Mouse (Mus musculus): Measurements from ENCODE around the gene Kbtbd3.

- TF ChIP-seq ZC3H11A (IDR thresholded peaks at IDR 0.05; ENCODE audit: borderline replicate concordance, low read depth, low read length) (no peak), CHD2 (IDR thresholded peaks at IDR 0.05; ENCODE audit: low read depth, low read length) (no peak), MAFK (IDR thresholded peaks at IDR 0.05; ENCODE audit: insufficient read depth, low read depth, low read length) (no peak), HCFC1 (IDR thresholded peaks at IDR 0.05; ENCODE audit: borderline replicate concordance, insufficient read depth, low read length) (no peak)
Measured at GRCm38 (mm10) chr9:4300466-4300865, 9.2 kb upstream of the Kbtbd3 start.
